Mouse (Mus musculus) spleen, postnatal 10 days (tissue): Measurements from ENCODE around the gene Fam227b.
A peak's percentile ranks its signal among the peaks of the same experiment; 100 is the strongest.

Experiments
- DNase-seq, 2 experiments: peaks; one replicate each; pipeline ENCODE4 v3.0.0; 2021 to 2022; ENCODE audit warnings: low spot score in 2 of 2

Fam227b gene

DNA sequence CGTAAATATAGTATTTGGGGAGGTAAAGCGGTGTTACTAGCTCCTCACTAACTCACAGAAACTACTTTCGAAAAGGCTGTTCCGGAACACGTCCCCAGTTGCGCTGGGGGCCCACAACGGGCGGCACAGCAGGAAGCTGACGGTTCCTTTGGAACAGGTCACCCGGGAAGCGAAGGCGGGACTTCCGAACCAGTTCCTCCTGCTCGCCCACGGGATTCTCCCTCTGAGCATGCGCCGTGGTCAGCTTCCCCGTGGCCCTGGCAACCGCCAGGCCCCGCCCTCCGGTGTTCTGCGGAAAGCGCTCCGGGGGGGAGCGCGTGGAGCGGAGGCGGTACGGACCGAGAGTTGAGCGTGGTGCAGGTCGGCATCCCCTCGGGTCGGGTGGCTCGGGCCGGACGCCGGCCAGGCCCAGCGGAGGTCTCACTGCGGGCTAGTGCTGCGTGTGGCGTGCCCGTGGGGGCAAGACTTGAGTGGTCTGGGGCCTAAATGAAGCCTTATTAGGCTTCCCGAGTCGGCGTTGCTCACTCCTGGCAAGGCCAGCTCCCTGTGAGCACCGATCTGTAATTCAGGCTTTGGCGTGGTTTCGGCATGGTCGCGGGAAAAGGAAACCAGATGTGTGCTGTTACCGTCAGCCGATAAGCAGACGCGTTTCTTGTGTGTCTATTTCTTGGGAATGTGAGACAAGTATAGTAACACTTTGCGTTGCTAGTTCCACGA lies at the start of gene Fam227b, which contains the start of gene Dtwd1:
Gene Fam227b, minus strand, starts transcription at position 150 of the 717 bp plus-strand sequence.
Gene Dtwd1, plus strand, starts transcription at position 287 of the 717 bp plus-strand sequence.
- peak; percentile 97 to 99 for DNase-seq

DNA sequence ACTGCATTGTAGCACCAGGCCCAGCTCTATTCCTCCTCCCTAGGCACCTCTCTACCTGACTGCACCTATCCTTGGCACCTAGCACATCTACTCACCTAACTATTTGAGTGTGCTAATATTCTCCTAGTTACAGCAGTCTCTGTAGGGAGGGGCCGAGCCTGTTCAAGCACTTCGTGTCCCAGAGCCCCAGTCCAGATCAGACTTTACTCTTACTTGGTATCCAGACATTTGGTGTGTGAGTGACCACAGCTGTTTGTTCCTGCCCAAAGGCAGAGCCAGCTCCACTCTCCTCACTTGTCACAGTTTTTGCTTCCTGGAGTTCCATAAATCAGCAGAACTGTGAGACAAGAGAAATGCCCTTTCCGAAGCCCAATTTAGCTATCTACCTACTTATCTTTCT lies 47.2 kb upstream of the Fam227b start:
- no peak for DNase-seq

DNA sequence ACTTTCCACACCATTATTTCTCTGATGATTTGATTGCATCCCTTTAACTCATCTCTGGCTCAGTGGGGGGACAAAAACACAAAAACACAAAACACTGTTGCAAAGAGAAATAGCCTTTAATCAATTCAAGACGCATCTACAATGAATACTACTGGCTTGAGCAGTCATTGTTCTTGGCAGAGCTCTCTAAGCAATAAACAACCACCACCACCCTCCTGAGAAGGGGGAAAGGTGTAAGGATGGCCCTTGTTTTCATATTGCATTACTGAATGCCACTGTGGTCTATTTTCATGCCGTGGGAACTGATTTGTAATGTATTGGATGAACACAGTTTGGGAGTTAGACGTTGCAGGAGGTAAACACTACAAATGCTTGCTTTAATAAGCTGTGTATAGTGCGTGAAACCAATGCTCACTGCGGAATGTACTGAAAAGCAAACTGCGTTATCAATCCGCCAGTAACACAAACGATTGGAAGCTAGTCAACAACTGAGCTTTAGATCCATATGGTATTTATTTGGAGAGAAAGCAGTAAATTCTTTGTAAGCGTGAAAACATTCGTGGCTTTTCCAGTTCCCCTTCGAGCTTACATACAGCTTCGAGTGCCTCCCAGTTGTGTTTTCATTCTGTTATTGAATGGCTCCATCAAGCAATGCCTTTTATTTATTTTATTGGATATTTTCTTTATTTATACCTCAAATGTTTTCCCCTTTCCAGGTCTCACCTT lies 44.0 kb upstream of the Fam227b start:
- DNase-seq, result no peak

DNA sequence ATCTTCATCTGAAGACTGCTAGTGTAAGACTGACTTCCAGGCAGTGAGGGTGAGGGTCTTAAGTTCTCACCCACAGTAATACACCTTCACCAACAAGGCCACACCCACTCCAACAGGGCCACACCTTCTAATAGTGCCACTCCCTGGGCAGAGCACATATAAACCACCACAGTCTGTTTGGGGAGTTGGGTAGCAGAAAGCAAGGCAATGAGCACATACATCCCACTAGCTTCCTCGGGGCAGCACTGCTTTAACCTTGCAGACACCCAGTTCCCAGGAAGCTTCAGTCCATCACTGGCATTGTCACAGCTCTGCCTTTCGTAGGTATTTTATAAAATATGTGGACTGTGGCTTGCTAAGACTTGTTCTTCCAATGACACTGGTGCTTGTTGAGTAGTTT lies 40.3 kb upstream of the Fam227b start:
- DNase-seq, result no peak

DNA sequence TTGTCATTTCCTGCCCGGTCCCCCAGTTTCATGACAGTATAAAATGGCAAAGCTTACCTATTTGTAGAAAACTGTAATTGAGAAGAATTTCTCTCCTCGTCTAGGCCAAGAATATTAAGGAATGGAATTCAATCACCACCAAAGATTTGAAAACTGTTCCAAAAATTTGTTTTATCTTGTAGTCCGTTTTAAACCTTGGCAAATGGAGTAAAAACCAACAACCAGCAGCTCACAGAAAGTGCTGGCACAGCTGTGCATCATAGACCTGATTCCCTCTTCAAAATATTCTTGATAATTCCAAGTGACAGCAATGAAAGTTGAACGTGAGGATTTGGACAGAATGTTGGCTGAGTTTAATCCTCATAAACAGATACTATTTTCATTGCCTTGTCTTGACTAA lies 39.5 kb upstream of the Fam227b start:
- no peak for DNase-seq

DNA sequence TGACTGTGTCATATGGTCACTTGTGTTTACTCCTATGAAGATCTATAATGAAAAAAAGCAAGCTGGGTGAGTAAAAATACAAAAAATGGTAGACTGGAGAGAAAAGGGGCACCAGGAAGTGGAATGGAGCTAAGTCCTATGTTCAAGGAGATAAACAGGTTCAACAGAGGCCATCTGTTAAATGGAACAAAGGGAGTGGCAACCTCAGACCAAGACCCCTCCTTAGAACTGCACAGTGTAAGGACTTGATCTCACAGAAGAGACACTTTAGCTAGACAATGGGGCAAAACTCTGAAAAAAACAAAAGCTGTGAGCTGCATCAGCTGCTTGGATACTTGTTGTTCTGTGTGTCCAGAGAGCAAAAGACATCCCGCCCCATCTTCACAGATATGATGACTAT lies 19.6 kb upstream of the Fam227b start:
- DNase-seq, result no peak

DNA sequence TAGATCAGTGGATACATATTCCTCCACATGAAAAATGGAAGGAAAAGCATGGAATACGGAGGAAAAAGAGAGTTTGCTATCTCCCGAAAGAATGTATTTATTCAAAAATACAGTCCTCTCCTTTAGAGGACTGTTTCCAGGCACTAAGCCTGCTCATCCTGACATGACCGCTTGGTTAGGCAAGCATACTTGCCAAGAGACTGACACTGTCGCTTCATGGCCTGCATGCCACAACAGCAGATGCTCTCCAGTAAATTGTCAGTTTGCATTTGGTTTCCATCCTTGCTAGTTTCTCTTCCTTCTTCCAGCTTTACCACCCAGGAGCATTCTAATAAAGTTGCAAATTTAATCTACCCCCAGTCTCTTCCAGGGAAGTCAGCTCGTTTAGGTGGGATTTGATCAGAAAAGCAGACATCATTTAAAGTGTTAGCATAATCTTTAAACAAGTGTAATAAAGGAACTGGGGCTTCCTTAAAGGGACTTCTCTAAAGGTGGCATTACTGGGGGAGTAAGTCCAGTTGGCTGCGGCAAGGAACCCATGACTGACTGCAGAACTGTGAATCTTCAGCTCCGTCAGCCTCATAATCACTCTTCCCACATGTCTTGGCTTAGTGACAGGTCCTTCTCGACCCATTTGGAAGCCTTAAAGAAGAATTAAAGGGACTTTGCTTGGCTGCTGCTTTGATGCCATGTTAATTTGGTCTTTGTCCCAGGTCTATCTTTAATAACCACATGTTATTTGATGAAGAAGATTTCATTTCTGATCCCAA lies 15.2 kb upstream of the Fam227b start:
- no peak for DNase-seq

DNA sequence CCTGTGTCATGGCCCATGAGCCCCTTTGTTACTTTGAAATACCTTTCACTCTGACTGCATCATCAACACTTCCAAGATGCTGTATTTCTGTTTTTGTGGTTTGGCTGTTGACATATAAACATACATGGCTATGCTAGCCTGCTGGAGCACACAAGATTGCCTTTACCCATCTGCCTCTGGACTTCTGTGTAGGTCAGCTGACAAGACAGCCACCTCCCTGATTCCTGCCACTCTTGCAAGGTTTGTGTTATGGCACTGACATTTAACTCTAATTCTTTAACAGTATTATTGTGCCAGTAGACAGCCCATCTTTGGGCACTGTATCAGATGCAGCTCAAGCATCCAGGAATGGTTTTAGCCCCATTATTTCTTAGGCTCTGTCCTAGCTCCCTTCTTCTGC lies 14.5 kb upstream of the Fam227b start:
- DNase-seq, result no peak

DNA sequence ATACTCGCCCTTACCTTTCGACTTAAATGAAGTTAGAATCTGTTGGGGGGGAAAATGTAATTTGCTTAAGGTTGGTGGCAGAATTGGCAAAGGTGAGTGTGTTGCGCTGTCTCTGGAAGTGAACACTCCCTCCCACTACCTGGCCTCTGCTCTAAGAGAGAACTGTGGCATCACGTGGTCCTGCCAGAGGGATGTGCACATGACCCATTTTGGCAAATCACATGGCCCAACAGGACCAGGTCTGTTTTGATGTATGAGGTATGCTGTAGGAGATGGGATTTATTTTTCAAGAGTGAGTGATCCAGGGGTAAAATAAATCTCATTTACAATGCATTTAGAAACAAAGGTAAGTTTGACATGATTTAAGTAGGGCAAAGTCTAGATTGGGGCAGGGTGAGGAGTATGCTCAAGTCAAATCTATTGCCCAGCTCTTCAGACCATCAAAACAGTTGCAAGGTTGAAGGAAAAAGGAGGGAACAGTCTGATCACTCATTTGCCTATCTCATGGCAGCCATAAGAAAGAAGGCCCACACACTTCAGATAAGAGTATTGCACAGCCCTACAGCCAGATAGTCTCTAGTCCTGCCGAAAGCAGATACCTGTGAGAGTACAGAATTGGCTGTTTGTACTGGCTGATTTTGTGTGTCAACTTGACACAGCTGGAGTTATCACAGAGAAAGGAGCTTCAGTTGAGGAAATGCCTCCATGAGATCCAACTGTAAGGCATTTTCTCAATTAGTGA lies 13.6 kb upstream of the Fam227b start:
- no peak for DNase-seq

DNA sequence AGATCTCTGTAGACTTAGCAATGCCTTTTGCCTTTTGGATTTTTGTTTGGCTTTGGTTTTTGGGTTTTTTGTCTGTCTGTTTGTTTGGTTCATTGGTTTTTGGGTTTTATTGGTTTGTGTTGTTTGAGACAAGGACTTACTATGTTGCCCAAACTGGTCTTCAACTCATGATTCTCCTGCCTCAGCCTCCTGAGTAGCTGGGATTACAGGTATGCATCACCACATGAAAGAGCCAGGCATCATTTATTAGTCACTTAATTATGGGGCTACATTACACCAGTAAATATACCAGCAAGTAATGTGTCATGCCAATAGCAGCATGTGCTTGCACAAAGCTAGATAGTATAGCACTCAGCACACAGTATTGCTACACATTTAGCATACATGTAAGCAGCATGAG lies 4.1 kb downstream of the Fam227b start:
- no peak for DNase-seq

DNA sequence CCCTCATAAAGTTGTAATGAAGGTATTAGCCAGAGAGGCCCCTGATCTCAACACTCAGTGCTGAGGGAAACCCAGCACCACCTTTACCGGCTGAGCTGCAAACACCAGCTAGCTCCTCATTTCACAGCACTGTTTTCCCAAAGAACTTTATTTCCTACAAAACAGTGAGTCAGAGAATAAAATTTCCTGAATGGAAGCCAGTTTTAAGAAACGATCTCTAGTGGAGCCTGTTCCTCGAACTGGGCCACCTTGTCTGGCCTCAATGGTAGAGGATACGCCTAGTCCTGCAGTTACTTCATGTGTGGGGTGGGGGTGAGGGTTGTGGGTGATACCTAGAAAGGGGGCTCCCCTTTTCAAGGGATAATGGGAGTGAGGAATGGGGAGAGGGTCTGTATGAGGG lies 57.2 kb downstream of the Fam227b start:
- no peak for DNase-seq

DNA sequence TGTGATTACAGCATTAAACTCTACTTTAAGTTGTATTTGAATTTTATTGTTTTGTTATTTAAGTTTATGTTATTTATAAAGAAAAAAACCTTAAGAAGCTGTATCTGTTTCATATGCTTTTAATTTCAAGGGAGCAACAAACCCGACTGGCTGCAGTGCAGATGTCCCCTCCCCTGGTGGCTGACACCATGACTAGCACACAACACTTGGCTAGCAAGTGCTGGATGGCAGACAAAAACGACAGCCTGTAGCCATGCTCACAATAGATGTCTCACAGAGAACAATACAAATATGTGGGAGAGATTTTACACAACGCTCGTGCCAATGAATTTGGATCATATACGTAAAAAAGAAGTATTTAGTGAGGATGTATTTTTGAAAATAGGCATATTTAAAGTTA lies 61.4 kb downstream of the Fam227b start:
- DNase-seq, result no peak

DNA sequence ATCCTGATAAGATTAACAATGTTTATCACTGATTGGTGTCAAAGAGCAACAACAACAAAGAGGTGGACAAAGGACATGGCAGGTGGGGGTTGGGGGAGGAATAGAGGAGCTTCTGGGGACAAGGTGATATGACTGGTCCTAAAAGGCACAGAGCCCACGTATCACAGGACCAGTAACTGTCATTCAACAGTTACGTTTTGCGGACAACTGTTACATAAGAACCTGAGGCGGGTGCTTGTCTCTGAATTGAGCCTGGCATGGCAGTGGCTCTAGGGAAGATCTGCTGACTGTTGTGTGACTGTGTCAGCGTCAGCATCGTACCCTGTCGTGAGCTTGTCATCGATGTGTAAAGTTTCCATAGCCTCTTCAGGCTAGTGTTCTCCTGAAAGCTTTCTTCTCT lies 65.6 kb downstream of the Fam227b start:
- DNase-seq, result no peak

DNA sequence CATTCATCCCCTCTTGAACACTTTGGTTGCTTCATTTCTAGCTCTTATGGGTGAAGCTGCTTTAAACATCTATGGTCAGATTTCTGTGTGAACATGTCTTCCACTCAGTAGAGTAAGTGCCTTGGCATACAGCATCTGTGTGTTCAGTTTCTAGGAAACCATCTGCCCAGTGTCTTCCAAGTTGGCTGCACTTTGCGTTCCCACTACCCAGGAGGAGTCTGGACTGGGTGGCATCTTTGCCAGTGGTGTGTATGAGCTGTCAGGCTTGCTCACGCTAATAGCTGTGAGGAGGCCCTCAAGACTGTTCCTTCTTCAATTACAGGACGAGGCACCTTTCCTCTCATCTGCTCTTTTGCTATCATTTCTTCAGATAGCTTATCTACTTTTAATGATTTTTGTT lies 67.5 kb downstream of the Fam227b start:
- no peak for DNase-seq

DNA sequence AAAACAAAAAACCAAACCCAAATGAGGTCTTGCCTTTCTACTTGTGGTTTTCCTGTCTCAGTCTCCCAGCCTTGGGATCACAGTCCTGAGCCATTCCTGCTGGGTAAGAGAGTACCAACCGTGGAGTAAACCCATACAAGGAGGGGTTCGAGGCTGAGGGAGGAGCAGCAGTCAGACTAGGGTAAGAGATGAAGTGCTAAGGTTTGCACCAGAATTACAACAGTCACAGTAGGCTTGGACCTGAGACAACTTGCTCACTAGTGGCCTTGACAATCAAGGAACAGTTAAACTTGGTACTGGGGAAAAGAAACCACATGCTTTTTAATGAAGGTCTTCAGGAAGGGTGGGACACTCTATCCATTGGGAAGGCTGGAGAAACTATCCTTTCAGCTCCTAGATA lies 72.7 kb downstream of the Fam227b start:
- DNase-seq, result no peak

DNA sequence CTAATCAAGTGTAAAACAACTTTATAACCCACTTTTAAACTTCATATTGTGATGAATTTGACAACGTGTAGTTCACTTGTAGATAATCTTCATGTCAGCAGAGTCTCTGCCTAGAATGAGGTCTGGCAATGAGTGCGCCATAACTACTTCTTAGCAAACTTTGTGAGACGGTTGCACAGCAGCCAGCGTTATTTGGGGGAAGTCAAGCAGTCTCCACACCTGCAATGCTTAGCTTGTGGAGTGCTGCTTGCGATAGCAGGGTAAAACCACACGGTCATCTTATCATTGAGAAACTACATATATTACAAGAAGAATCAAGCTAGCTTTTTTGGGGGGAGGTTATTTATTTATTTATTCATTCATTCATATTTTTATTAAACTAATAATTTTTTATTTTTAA lies 75.3 kb downstream of the Fam227b start:
- no peak for DNase-seq

DNA sequence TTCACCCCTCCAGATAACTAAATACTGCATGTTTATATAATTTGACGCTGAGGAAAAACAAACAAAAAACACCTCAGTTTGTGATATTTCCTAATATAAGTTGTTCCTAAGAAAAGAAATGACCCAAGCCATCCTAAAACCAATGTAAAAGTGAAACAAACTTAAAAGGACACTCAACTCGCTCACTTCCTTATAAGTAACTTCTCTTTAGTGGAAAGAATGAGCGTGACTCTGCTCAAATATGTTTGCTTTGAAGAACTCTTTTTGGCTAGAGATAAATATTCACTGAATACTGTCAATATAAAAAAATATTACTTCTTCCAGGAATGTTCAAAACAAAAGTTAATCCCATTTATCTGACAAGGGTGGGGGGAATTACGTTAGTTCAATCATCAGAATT lies 78.1 kb downstream of the Fam227b start:
- DNase-seq, result no peak

DNA sequence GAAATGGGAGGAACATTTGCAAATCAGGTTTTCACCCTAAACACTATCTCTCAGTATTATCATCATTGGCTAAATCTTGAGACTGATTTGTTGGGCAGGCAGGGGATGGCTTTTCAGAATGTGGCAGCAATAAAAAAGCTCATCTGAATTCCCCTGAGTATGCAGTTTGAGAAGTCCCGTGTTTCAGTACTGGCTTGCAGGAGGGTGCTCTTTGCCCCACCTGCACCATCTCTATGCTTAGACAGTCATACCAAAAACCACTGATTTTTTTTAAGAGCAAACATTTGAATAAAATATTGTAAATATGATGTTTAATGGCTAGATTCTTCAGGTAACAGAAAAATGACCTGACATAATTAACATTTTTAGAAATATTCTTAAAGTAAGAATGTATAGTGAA lies 82.1 kb downstream of the Fam227b start:
- DNase-seq, result no peak

DNA sequence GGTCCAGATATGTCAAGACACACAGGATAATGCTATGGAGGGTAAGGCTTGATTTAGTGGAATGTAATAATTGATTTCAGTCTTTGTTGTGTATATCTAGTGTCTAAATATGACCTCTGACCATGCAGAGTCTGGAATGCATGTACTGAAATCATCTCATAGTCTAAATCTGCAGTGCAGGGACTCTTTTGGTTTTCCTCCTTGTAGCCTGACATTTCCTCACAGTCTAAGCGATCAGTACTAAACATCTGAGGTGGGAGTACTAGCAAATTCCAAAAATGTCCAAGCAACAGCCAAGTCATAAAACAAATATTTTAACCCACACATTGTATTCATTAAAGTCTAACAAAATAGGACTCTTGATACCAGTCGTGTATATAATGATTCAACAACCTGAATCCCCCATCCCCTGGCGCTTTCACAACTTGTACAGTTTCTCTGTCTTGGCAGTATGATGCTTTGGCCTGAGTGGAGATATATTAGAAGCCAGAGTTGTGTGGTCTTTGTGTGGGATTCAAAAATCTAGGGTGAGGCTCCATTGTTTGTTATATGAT lies 86.4 kb downstream of the Fam227b start:
- no peak for DNase-seq

DNA sequence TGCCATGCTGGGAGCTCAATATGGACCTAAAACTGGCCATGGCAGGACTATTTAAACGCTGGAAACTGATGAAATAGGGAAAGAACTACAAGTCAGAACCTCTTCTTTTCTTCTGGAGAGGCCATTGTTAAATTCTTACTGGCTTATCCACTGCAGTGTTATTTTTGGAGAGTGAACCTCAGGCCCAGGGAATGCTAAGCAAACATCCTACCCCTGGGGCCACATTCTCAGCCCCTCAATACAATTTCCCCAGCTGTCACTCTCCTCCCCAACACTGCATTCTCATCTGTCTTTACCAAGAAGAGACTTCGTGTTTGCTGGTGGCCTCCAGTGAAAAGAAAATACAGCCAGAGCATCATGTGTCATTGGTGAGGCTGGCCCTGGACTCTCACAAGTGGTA lies 87.0 kb downstream of the Fam227b start:
- no peak for DNase-seq

DNA sequence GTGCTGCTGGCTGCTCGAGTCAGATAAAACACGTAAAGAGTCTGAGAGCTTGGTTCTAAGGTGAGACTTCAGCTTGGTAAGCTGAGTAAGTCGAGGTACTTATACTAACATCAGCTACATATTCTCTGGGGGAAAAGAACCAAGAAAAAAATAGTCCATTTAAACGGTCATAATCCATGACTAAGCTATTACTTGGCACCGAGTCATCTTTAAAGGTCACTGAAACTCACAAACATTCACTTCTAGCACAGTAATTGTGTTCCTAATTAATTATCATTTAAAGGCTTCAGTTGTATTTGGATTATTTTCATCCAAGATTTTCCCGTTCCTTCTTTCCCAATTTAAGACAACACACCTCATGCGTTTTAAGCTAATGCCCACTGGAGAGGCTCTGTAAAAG lies 88.9 kb downstream of the Fam227b start:
- no peak for DNase-seq
